Mouse (Mus musculus): ENCODE data around the gene Abhd17b. TPM values are rescaled to one million over a fixed set of nuclear protein-coding genes. Genes with fewer than 3 reads are reported as not detected.
"Not testable (repeated sequence)": the region's sequence is repeated elsewhere in the genome, so short reads cannot be mapped to it uniquely, and the experiment has no call there.

Gene Abhd17b
- polyA plus RNA-seq, 1 experiment, result 55.4 TPM

DNA sequence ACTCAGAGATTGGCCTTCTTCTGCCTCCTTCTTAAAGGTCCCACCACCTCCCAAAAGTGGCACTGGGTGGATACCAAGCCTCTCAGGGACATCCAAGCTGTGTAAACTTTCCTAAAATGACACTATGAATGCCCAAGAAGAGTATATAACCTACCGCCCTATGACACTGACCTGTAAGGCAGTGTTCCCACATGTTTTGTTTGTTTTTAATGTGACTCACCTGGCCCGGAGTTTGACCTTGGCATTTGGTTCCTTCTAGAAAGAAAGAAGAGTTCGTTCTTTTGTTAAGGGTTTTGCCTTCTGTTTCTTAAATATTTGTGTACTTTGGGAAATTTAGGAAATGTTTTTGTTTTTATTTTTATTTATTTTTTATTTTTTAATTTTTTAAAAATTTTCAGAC lies 66.2 kb downstream of the Abhd17b start:
- H3K27me3 ChIP-seq (ENCODE audit: control insufficient read depth, insufficient read depth, low read length), result no peaks in the 10 kb centered on the region
- H3K4me1 ChIP-seq (ENCODE audit: control insufficient read depth, insufficient read depth, low read length), result peaks cover 8% of the 10 kb centered on the region
- TF ChIP-seq CTCF (IDR thresholded peaks at IDR 0.05; ENCODE audit: control insufficient read depth, insufficient read depth, insufficient replicate concordance, low read depth, low read length) (no peak), POLR2A (IDR thresholded peaks at IDR 0.05; ENCODE audit: control insufficient read depth, low read depth, low read length) (no peak)
- no peaks in the 10 kb centered on the region for H3K36me3 ChIP-seq (ENCODE audit: control insufficient read depth, insufficient read depth, low read length)
- no peak overlapping the region for H3K27ac ChIP-seq (ENCODE audit: control insufficient read depth, insufficient read depth, low read depth, low read length)
- no peak overlapping the region for H3K4me3 ChIP-seq (ENCODE audit: control insufficient read depth, low read depth, low read length)

DNA sequence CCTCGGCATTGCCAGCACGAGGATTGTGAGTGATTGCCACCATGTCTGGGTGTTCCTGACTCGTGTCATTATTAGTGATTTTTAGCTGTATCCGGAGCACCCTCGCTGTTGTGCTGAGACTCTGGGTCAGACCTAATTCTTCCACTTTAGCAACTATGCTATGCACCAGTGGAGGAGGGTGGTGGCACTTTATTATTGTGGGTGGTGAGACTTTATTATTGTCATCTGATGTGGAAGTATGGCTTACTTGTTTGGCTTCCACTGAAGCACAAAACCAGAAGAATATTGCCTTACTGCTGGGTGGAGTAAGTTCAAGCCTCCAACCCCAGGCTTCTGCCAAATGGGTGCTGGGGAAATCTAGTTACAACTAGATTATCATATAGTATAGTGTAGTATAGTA lies 68.0 kb downstream of the Abhd17b start:
- Histone ChIP-seq H3K4me3 (ENCODE audit: control insufficient read depth, low read depth, low read length) (no peak overlapping the region), H3K27ac (ENCODE audit: control insufficient read depth, insufficient read depth, low read depth, low read length) (no peak overlapping the region), H3K36me3 (ENCODE audit: control insufficient read depth, insufficient read depth, low read length) (no peaks in the 10 kb centered on the region), H3K27me3 (ENCODE audit: control insufficient read depth, insufficient read depth, low read length) (no peaks in the 10 kb centered on the region), H3K4me1 (ENCODE audit: control insufficient read depth, insufficient read depth, low read length) (peaks cover 8% of the 10 kb centered on the region)
- TF ChIP-seq CTCF (IDR thresholded peaks at IDR 0.05; ENCODE audit: control insufficient read depth, insufficient read depth, insufficient replicate concordance, low read depth, low read length), result no peak
- no peak for TF ChIP-seq POLR2A (IDR thresholded peaks at IDR 0.05; ENCODE audit: control insufficient read depth, low read depth, low read length)

DNA sequence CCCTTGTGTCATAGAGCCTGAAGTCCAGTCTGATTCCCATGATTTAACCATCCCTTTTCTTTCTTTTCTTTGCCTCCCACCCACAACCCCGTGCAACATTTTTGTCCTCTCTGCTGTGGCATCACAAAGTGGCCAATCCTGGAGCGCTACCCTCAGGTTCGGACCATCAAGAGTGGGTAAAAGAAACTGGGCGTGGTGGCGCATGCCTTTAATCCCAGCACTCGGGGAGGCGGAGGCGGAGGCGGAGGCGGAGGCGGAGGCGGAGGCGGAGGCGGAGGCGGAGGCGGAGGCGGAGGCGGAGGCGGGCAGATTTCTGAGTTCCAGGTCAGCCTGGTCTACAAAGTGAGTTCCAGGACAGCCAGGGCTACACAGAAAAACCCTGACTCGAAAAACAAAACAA lies 70.3 kb downstream of the Abhd17b start:
- not testable (repeated sequence) for H3K27me3 ChIP-seq (ENCODE audit: control insufficient read depth, insufficient read depth, low read length); H3K36me3 ChIP-seq (ENCODE audit: control insufficient read depth, insufficient read depth, low read length); H3K27ac ChIP-seq (ENCODE audit: control insufficient read depth, insufficient read depth, low read depth, low read length); H3K4me3 ChIP-seq (ENCODE audit: control insufficient read depth, low read depth, low read length); H3K4me1 ChIP-seq (ENCODE audit: control insufficient read depth, insufficient read depth, low read length)

DNA sequence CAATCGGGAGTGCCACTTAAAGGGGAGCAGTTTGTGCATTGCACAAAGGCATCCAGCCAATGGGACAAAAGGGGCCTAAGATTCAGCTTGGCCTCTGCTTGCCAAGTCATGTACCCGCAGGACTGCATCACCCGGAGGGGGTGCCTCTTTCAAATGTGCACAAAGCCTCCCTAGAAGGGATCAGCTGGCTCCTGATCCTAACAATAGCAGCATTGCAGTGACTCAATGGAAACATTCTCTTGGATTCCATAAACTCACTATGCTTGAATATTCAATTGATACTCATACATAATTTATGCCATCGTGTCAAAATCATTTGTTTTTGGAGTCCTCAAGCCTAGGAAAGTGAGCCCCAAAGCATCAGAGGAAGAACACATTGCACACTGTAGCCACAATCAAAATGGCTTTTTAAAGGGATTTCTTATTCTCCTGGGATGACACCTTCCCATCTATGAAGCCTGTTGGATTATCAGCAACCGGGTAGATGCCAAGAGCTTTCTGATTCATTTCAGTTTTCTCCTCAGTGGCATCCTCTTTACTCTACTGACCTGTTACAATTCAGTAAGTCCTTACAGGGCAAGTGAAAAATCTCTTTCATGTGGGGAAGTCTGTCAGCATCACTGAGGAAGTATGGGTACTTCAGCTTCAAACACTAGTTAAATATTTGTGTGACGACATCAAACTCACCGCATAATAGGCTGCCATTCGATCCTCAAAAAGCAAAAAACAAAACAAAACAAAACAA lies 71.1 kb downstream of the Abhd17b start:
- H3K36me3 ChIP-seq (ENCODE audit: control insufficient read depth, insufficient read depth, low read length), result no peaks in the 10 kb centered on the region
- TF ChIP-seq CTCF (IDR thresholded peaks at IDR 0.05; ENCODE audit: control insufficient read depth, insufficient read depth, insufficient replicate concordance, low read depth, low read length), result no peak
- no peak for TF ChIP-seq POLR2A (IDR thresholded peaks at IDR 0.05; ENCODE audit: control insufficient read depth, low read depth, low read length)

DNA sequence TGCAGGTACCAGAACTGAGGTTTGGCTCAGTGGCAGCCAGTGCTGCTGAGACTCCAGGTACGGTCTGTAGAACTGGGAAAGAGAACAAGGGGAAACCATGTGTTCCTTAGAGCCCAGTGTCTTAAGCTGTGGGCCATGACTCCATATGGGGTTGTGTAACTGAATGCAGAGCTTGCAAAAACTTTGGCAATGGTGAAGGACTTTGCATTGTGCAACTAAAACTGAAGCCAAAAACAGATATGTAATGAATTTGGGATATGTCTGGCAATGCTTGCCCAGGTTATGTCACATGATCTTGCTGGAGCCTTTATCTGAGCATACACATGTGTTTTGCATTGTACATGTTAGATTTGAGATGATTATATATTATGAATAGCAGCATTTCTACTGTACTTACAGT lies 72.2 kb downstream of the Abhd17b start:
- H3K4me3 ChIP-seq (ENCODE audit: control insufficient read depth, low read depth, low read length), result no peak overlapping the region
- H3K27ac ChIP-seq (ENCODE audit: control insufficient read depth, insufficient read depth, low read depth, low read length), result no peak overlapping the region
- no peaks in the 10 kb centered on the region for H3K27me3 ChIP-seq (ENCODE audit: control insufficient read depth, insufficient read depth, low read length)
- no peak for TF ChIP-seq CTCF (IDR thresholded peaks at IDR 0.05; ENCODE audit: control insufficient read depth, insufficient read depth, insufficient replicate concordance, low read depth, low read length)
- no peak for TF ChIP-seq POLR2A (IDR thresholded peaks at IDR 0.05; ENCODE audit: control insufficient read depth, low read depth, low read length)
- H3K4me1 ChIP-seq (ENCODE audit: control insufficient read depth, insufficient read depth, low read length), result 0 out of 2 replicates have a peak, but pooled peaks cover 3% of the 10 kb centered on the region
- H3K36me3 ChIP-seq (ENCODE audit: control insufficient read depth, insufficient read depth, low read length), result no peaks in the 10 kb centered on the region

More for the DNA sequence above, 71.1 kb downstream of the Abhd17b start:
- Histone ChIP-seq H3K27ac (ENCODE audit: control insufficient read depth, insufficient read depth, low read depth, low read length) (no peak overlapping the region), H3K4me3 (ENCODE audit: control insufficient read depth, low read depth, low read length) (no peak overlapping the region), H3K27me3 (ENCODE audit: control insufficient read depth, insufficient read depth, low read length) (no peaks in the 10 kb centered on the region), H3K4me1 (ENCODE audit: control insufficient read depth, insufficient read depth, low read length) (0 out of 2 replicates have a peak, but pooled peaks cover 3% of the 10 kb centered on the region)

DNA sequence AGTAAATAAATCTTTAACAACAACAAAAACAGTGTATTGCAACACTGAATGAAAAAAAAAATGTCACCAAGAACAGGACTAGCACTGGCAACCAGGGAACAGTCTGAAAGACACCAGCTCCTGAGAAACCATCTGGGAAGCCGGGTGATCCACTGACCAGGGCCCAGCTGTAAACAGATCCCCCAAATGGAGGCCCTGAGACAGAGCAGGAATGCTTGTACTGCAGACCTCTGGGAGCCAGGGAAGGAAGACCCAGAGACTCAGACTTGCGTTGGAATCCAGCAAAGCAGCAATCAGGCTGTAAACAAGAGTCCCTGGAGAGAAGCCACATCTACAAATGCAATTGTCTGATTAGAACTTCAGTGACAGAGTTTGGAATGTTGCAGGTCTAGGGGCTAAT lies 74.1 kb downstream of the Abhd17b start:
- TF ChIP-seq POLR2A (IDR thresholded peaks at IDR 0.05; ENCODE audit: control insufficient read depth, low read depth, low read length) (no peak), CTCF (IDR thresholded peaks at IDR 0.05; ENCODE audit: control insufficient read depth, insufficient read depth, insufficient replicate concordance, low read depth, low read length) (no peak)
- no peak overlapping the region for H3K27ac ChIP-seq (ENCODE audit: control insufficient read depth, insufficient read depth, low read depth, low read length)
- 0 out of 2 replicates have a peak, but pooled peaks cover 3% of the 10 kb centered on the region for H3K4me1 ChIP-seq (ENCODE audit: control insufficient read depth, insufficient read depth, low read length)
- no peak overlapping the region for H3K4me3 ChIP-seq (ENCODE audit: control insufficient read depth, low read depth, low read length)
- H3K27me3 ChIP-seq (ENCODE audit: control insufficient read depth, insufficient read depth, low read length), result no peaks in the 10 kb centered on the region
- H3K36me3 ChIP-seq (ENCODE audit: control insufficient read depth, insufficient read depth, low read length), result no peaks in the 10 kb centered on the region

DNA sequence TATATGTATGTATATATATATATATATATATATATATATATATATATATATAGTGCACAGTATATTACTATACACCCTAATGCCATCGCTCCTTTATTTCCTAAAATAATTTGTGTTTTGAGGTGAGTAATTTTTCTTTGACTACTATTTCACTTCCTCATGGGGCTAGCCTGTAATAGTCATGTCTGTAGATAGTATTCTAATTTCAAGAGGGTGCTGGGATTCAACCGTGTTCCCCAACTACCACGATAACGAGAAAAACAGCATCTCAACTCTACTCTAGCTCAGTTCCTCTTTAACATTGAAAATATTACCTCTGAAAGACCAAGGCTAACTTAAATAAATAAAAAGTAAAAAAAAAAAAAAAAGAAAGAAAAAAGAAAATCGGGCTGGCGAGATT lies 75.4 kb downstream of the Abhd17b start:
- no peaks in the 10 kb centered on the region for H3K36me3 ChIP-seq (ENCODE audit: control insufficient read depth, insufficient read depth, low read length)
- TF ChIP-seq CTCF (IDR thresholded peaks at IDR 0.05; ENCODE audit: control insufficient read depth, insufficient read depth, insufficient replicate concordance, low read depth, low read length) (no peak), POLR2A (IDR thresholded peaks at IDR 0.05; ENCODE audit: control insufficient read depth, low read depth, low read length) (no peak)
- no peaks in the 10 kb centered on the region for H3K27me3 ChIP-seq (ENCODE audit: control insufficient read depth, insufficient read depth, low read length)
- H3K4me1 ChIP-seq (ENCODE audit: control insufficient read depth, insufficient read depth, low read length), result 0 out of 2 replicates have a peak, but pooled peaks cover 3% of the 10 kb centered on the region
- H3K27ac ChIP-seq (ENCODE audit: control insufficient read depth, insufficient read depth, low read depth, low read length), result no peak overlapping the region
- H3K4me3 ChIP-seq (ENCODE audit: control insufficient read depth, low read depth, low read length), result no peak overlapping the region
